ENCODE assay signal across 8 mouse cellular contexts in genomic region chr17:33890533-33891059, GRCm38 (mm10). TPM values are rescaled to one million over a fixed set of nuclear protein-coding genes. Genes with fewer than 3 reads are reported as not detected.
DNase-seq lines count a peak whose midpoint lies in the region; ATAC-seq and TF ChIP-seq lines count a peak whose summit lies in the region.

TSS of gene Kifc1 (minus strand) at chr17:33890661.

- peak; percentile 100 for DNase-seq in gastrocnemius, adult 8-10 months (ENCODE audit: low spot score in 2 of 2)
- peak; percentile 99 for DNase-seq in hindlimb bud, embryonic 11.5 days (ENCODE audit: extremely low spot score, low read depth, low spot score)
- peak; percentile 98 to 100 for DNase-seq in left cerebral cortex, adult 8-10 months (ENCODE audit: low spot score in 2 of 2)
- DNase-seq in right cerebral cortex, postnatal 10 days (ENCODE audit: low spot score in 2 of 2), result peak; percentile 100
- peak; percentile 98 for DNase-seq in urinary bladder, postnatal 25 days (ENCODE audit: low spot score)

- no peak within 1 kb of the TSS for H3K27ac ChIP-seq in cortical plate, adult 2 months (ENCODE audit: insufficient read depth, low read length)

- H3K27me3 ChIP-seq in megakaryocyte, embryonic 14.5 days (replicated peaks), result no peaks in the 10 kb centered on the region

- peak; percentile 94 for TF ChIP-seq CTCF in cortical plate, adult 2 months (IDR thresholded peaks at IDR 0.05; ENCODE audit: extremely low read depth, insufficient read depth, low read length)

- no peak for TF ChIP-seq POLR2A in cortical plate, adult 2 months (IDR thresholded peaks at IDR 0.05; ENCODE audit: extremely low read depth, insufficient read depth, low read length)

- H3K4me3 ChIP-seq in cortical plate, adult 2 months (ENCODE audit: insufficient read depth, low read length), result peak within 1 kb of the TSS; percentile 41
- peak within 1 kb of the TSS; percentile 96 for H3K4me3 ChIP-seq in megakaryocyte, embryonic 14.5 days (replicated peaks)

- H3K4me1 ChIP-seq in cortical plate, adult 2 months (ENCODE audit: control insufficient read depth, insufficient read depth, low read length), result no peaks in the 10 kb centered on the region
- peaks cover 18% of the 10 kb centered on the region for H3K4me1 ChIP-seq in megakaryocyte, embryonic 14.5 days

- H3K9me3 ChIP-seq in megakaryocyte, embryonic 14.5 days, result no peaks in the 10 kb centered on the region

- peak; percentile 96 for ATAC-seq in activated CD4-positive, CD25-positive, alpha-beta regulatory T cell, adult 4 months

- peaks cover 10% of the 10 kb centered on the region for H3K36me3 ChIP-seq in megakaryocyte, embryonic 14.5 days (replicated peaks; ENCODE audit: low read length)

RNA-seq across cellular contexts. Expression of gene Kifc1, which starts in this region (rescaled TPM):
- polyA plus RNA-seq in activated CD4-positive, CD25-positive, alpha-beta regulatory T cell, adult 4 months (2017; shearing (Covaris generic)), result 1 to 10 TPM; 1.5 to 2.5 TPM
- polyA plus RNA-seq in cortical plate, adult 2 months (2012; rRNA removed), result 2.0 and 2.3 TPM in 2 replicates
- total RNA-seq in gastrocnemius, adult 8-10 months (2022), result under 1 TPM in 3 of 4 experiments, not detected in 1; 0.19 to 0.56 (median 0.45) TPM
- 1 to 10 TPM; 2.0 to 3.0 (median 2.9) TPM for total RNA-seq in left cerebral cortex, adult 8-10 months (2022)
- polyA plus RNA-seq in megakaryocyte, embryonic 14.5 days (2012; ENCODE audit: insufficient read depth, low replicate concordance), result 9.8 and 31.7 TPM in 2 replicates

Comparison
In these comparisons a context has a peak if more than half of its experiments do, and no peak if none do; other contexts are left out.
1. Peak in DNase-seq in gastrocnemius, adult 8-10 months; RNA of the gene not detected or under 1 TPM.